Mouse (Mus musculus) heart, postnatal 10 days (tissue): Measurements from ENCODE around the gene Snapc5. TPM values are rescaled to one million over a fixed set of nuclear protein-coding genes. Genes with fewer than 3 reads are reported as not detected.
"Not testable (repeated sequence)": the region's sequence is repeated elsewhere in the genome, so short reads cannot be mapped to it uniquely, and the experiment has no call there.

Source experiments
- DNase-seq, 2 experiments: peaks; one replicate each; pipeline ENCODE4 v3.0.0; 2021
- intact Hi-C: fragments of 180-260 bp; cut with DNase I; formaldehyde crosslinking; loops from one replicate; pipeline ENCODE4 v1.15.1; 2025
- total RNA-seq, 2 experiments: library from RNA; stranded (reverse); gene quantifications; 2 replicates each; pipeline ENCODE4 v1.2.3; 2021

The Snapc5 gene
- total RNA-seq, 2 experiments from 2014 or later: 19.9 to 24.2 TPM

- intact Hi-C loops, DNase-seq: not testable (repeated sequence)
Observed at GRCm38 (mm10) chr9:64198763-64199418, 19.8 kb downstream of the Snapc5 start.

GRCm38 (mm10) chr9:64199897-64200296 lies 20.8 kb downstream of the Snapc5 start:
- intact Hi-C loops: no loop called here
- DNase-seq: no peak

- intact Hi-C loops: no loop called here
- no peak for DNase-seq
Observed at GRCm38 (mm10) chr9:64202331-64202730, 23.3 kb downstream of the Snapc5 start.

GRCm38 (mm10) chr9:64202866-64203265 lies 23.8 kb downstream of the Snapc5 start:
- DNase-seq: no peak
- intact Hi-C loops: no loop called here

GRCm38 (mm10) chr9:64207509-64208084 lies 28.5 kb downstream of the Snapc5 start:
- intact Hi-C loops: no loop called here
- peak; percentile 33 to 35 for DNase-seq

GRCm38 (mm10) chr9:64214452-64214851 lies 35.4 kb downstream of the Snapc5 start:
- no peak for DNase-seq
- intact Hi-C loops: no loop called here

GRCm38 (mm10) chr9:64216090-64216489 lies 37.0 kb downstream of the Snapc5 start:
- DNase-seq: no peak
- intact Hi-C loops: no loop called here

GRCm38 (mm10) chr9:64216641-64217040 lies 37.6 kb downstream of the Snapc5 start:
- intact Hi-C loops: no loop called here
- no peak for DNase-seq

GRCm38 (mm10) chr9:64217887-64218286 lies 38.8 kb downstream of the Snapc5 start:
- DNase-seq: no peak
- intact Hi-C loops: no loop called here

- intact Hi-C loops: no loop called here
- no peak for DNase-seq
Observed at GRCm38 (mm10) chr9:64219305-64219704, 40.2 kb downstream of the Snapc5 start.

- DNase-seq: no peak
- intact Hi-C loops: no loop called here
Observed at GRCm38 (mm10) chr9:64219772-64220420, 40.8 kb downstream of the Snapc5 start.

GRCm38 (mm10) chr9:64220603-64221002 lies 41.5 kb downstream of the Snapc5 start:
- intact Hi-C loops: no loop called here

GRCm38 (mm10) chr9:64221480-64221879 lies 42.4 kb downstream of the Snapc5 start:
- no peak for DNase-seq
- intact Hi-C loops: no loop called here

More at GRCm38 (mm10) chr9:64220603-64221002, 41.5 kb downstream of the Snapc5 start:
- DNase-seq: no peak

- intact Hi-C loops: no loop called here
Observed at GRCm38 (mm10) chr9:64222098-64222497, 43.0 kb downstream of the Snapc5 start.

GRCm38 (mm10) chr9:64225805-64226204 lies 46.7 kb downstream of the Snapc5 start:
- no peak for DNase-seq
- intact Hi-C loops: no loop called here

More at GRCm38 (mm10) chr9:64222098-64222497, 43.0 kb downstream of the Snapc5 start:
- no peak for DNase-seq

- intact Hi-C loops: no loop called here
Observed at GRCm38 (mm10) chr9:64227736-64228135, 48.7 kb downstream of the Snapc5 start.

GRCm38 (mm10) chr9:64228972-64229371 lies 49.9 kb downstream of the Snapc5 start:
- DNase-seq: no peak
- intact Hi-C loops: no loop called here

More at GRCm38 (mm10) chr9:64227736-64228135, 48.7 kb downstream of the Snapc5 start:
- no peak for DNase-seq

GRCm38 (mm10) chr9:64231171-64231570 lies 52.1 kb downstream of the Snapc5 start:
- peak; percentile 25 to 34 for DNase-seq
- intact Hi-C loops: no loop called here

- intact Hi-C loops: loop anchor here (2.0 kb wide), 1 partner anchor 21 kb away; the partner anchor contains the start of gene Map2k1
- no peak for DNase-seq
Observed at GRCm38 (mm10) chr9:64231674-64232073, 52.6 kb downstream of the Snapc5 start.

- intact Hi-C loops: loop anchor here (2.0 kb wide), 1 partner anchor 20 kb away; the partner anchor contains the start of gene Map2k1
- peak; percentile 68 to 73 for DNase-seq
Observed at GRCm38 (mm10) chr9:64232257-64232957, 53.3 kb downstream of the Snapc5 start.
